Mouse (Mus musculus): ENCODE measurements around the gene Aldh1a2.
A peak's percentile ranks its signal among the peaks of the same experiment; 100 is the strongest.

The Aldh1a2 gene

DNA sequence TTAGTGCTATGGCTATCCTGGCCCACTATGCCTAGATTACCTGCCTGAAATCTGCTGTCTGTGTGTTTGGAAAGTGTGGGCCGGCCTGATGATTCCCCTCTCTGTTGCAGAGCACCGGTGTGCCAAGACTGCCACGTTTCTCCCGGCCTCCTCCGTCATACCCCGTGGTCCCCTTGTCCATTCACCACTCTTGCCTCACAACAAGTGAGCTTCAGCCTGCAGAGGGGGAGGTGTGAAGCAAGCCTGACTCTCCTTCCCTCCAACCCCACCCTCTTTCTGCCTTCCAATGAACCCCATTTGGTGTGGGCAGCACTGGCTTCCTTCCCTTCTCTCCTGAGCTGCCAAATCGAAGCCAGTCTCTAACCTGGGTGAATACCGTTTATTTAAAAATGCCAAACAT lies 79.9 kb downstream of the Aldh1a2 start:
- DNase-seq (ENCODE audit: low read depth, low spot score), result no peak
- H3K36me3 ChIP-seq (ENCODE audit: control insufficient read depth, insufficient read depth, low read length, poor library complexity, severe bottlenecking), result no peaks in the 10 kb centered on the region
- H3K27me3 ChIP-seq (ENCODE audit: control insufficient read depth, insufficient read depth, low read length, poor library complexity, severe bottlenecking), result no peaks in the 10 kb centered on the region

DNA sequence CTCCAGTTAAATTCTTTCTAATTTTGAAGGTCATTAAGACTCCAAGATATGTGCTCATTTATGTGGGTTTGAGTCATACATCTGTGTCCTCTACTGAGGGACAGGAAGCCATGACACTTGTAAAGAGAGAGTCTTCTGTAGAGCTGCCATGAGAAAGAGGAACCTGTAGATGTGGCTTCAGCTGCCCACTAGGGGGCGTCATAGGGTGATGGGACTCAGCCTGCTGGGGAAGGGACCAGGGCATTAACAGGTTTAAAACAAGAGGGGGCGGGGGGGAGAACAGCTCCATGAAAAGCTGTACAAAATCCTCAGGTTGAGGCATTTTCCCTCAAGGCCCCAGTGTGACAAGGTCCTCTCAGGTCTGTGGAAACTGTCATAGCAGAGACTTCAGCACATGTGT lies 88.0 kb downstream of the Aldh1a2 start:
- Histone ChIP-seq H3K27me3 (ENCODE audit: control insufficient read depth, insufficient read depth, low read length, poor library complexity, severe bottlenecking) (no peaks in the 10 kb centered on the region), H3K36me3 (ENCODE audit: control insufficient read depth, insufficient read depth, low read length, poor library complexity, severe bottlenecking) (no peaks in the 10 kb centered on the region)
- peak; percentile 13 for DNase-seq (ENCODE audit: low read depth, low spot score)

DNA sequence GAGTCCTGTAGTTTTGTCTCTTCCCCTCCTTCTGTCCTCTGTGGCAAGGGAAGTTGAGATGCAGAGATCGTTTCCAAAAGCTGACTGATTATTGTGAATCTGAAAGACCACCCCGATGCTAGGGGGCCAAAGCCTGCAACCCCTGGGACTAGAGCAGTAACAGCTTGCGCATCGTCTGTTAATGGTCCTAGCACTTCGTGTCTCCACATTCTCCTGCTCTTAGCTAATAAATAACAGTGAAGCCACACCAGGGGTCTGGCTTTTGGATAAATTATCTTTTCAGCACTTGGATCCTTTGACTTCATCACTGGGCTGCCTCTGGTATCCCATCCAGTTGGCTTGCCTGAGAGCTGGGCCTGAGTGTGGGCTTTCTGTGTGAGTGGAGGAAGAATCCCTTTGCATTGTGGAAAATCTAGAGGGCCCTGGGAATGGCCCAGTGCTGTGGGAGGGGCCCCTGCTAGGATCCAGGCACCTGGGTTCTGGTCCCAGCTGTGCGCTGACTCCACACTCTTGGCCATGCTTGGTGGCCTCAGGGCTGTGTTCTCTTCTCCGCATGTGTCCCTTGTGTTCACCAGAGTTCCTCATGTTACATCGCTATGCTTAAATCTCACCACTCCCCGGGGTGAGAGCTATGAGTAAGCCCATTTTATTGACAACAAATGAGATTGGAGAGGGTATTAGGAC lies 91.7 kb downstream of the Aldh1a2 start:
- no peaks in the 10 kb centered on the region for H3K36me3 ChIP-seq (ENCODE audit: control insufficient read depth, insufficient read depth, low read length, poor library complexity, severe bottlenecking)
- DNase-seq (ENCODE audit: low read depth, low spot score), result no peak
- H3K27me3 ChIP-seq (ENCODE audit: control insufficient read depth, insufficient read depth, low read length, poor library complexity, severe bottlenecking), result no peaks in the 10 kb centered on the region

DNA sequence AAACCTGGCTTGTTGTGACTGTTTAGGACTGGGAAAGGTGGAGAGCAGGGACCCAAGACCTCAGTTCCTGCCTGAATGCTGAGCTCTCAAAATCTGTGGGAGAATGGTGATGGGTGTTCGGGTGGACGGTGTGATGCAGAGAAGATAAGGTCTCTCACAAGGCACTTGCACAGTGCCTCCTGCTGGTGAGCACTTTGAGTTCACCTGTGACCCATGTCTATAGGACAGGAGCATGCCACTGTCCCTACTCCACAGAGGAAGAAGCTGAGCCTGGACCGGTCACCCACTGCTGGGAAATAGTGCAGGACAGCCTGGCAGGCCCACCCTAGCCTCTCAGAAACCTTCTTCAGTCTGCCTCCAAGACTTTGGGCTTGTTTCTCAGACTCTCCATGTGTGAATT lies 100.4 kb downstream of the Aldh1a2 start:
- peak; percentile 12 for DNase-seq (ENCODE audit: low read depth, low spot score)
- H3K36me3 ChIP-seq (ENCODE audit: control insufficient read depth, insufficient read depth, low read length, poor library complexity, severe bottlenecking), result no peaks in the 10 kb centered on the region
- no peaks in the 10 kb centered on the region for H3K27me3 ChIP-seq (ENCODE audit: control insufficient read depth, insufficient read depth, low read length, poor library complexity, severe bottlenecking)

DNA sequence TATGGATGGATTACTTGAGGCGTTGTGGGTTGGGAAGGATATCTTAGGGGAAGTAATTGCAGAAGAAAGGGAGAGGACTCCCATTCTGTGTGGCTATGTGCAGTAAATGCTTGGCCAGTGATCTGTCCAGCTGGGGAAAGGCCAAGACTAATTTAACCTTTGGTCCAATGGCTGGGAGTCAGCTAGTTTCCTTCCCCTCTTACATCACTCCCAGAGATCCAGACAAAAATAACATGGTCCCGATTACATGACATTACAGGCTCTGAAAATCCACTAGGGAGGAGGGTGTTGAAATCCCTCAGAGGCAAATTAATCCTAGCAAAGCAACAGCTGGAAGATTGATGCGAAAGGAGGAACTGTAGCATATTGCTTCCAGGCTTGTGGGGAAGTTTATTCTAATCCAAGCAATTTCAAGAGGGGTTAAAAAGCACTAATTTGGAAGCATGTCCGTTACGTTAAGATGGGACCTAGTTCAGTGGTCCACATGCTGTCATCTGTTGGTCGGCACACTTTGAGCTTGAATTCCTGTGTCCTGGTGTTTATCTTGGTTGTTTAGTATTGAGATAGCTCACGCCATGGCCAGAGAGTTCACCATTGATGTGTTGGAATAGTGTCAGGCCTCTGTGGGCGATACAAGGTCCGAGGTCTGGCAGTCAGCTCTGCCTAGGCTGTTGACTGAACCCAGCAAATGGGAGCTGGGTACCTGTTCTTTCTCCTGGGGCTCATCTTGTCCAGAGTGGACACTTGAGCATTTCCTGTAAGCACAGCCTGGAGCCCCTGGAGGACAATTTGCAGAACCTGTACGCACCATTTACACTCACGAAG lies 101.7 kb downstream of the Aldh1a2 start:
- no peak for DNase-seq (ENCODE audit: low read depth, low spot score)
- H3K27me3 ChIP-seq (ENCODE audit: control insufficient read depth, insufficient read depth, low read length, poor library complexity, severe bottlenecking), result no peaks in the 10 kb centered on the region
- H3K36me3 ChIP-seq (ENCODE audit: control insufficient read depth, insufficient read depth, low read length, poor library complexity, severe bottlenecking), result no peaks in the 10 kb centered on the region

DNA sequence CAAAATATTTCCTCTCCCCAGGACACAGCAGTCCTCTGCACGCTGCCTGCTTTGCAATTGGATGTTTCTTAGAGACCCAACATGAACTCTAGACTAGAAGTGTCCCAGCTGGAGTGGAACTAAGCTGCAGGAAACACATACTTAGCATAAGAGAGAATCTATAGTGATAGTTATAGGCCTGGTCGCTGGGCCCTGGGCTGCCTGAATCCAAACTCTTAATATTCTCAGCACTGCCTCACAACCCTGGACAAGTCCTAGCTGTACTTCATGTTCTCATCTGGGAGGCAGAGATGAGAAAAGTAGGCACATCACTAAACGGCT lies 102.3 kb downstream of the Aldh1a2 start:
- Histone ChIP-seq H3K27me3 (ENCODE audit: control insufficient read depth, insufficient read depth, low read length, poor library complexity, severe bottlenecking) (no peaks in the 10 kb centered on the region), H3K36me3 (ENCODE audit: control insufficient read depth, insufficient read depth, low read length, poor library complexity, severe bottlenecking) (no peaks in the 10 kb centered on the region)
- no peak for DNase-seq (ENCODE audit: low read depth, low spot score)

DNA sequence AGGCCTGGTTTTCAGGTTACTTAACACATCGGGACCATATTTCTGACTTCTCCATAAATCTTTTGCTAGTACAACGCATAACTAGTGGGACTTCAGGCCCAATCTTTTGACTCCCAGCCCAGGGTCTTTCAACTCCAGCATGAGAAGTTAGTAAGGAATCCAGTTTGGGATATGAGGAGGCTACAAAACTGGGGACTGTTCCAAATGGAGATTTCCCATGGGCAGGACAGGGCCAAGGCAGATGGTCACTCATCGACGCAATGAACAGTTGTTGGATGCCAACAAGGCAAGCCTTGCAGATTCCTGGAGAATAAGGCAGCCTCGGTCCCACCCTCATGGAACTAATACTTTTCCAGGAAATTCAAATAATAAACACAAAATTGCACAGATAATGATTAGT lies 104.2 kb downstream of the Aldh1a2 start:
- DNase-seq (ENCODE audit: low read depth, low spot score), result no peak
- Histone ChIP-seq H3K36me3 (ENCODE audit: control insufficient read depth, insufficient read depth, low read length, poor library complexity, severe bottlenecking) (no peaks in the 10 kb centered on the region), H3K27me3 (ENCODE audit: control insufficient read depth, insufficient read depth, low read length, poor library complexity, severe bottlenecking) (no peaks in the 10 kb centered on the region)

DNA sequence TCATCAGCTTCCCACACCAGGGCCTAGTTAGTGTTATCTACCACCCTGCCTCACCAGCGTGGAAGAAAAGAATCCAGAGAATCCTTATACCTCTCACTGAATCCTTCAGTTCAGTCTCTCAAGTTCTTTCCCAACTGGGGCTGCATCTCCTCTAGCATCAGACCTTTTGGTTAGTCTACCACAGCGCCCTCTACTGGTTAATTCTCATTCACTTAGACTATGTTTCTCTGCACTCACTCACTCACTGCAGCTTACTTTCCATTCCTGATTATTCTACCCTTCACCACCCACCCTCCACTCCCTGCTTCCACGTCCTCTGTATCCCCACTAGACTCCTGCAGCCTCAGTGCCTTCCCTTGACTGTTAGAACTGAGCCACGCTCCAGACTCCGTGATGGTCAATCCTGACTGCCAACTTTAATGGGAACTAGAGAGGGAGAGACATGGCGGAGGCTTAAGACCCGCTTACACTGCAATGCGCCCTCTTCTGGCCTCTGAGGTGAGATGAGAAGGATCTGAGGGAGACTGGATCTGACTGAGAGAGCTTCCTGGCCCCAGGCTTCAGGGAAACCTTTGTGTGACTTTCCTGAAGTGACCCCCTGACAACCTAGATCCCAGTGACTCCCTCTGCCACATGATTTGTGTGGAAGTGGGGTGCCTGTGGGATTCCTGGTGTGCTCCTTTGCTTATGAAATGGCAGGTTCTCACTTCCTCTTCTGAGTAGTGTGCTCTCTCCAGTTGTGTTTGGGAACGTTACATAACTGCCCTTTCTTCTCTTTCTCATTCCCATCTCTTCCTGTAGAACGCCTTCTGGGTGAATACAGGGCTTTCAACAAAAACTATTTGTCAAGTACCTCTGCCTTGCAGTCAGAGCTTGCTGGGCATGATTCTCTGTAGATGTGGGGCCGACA lies 104.9 kb downstream of the Aldh1a2 start:
- DNase-seq (ENCODE audit: low read depth, low spot score), result peak; percentile 29
- H3K36me3 ChIP-seq (ENCODE audit: control insufficient read depth, insufficient read depth, low read length, poor library complexity, severe bottlenecking), result no peaks in the 10 kb centered on the region

DNA sequence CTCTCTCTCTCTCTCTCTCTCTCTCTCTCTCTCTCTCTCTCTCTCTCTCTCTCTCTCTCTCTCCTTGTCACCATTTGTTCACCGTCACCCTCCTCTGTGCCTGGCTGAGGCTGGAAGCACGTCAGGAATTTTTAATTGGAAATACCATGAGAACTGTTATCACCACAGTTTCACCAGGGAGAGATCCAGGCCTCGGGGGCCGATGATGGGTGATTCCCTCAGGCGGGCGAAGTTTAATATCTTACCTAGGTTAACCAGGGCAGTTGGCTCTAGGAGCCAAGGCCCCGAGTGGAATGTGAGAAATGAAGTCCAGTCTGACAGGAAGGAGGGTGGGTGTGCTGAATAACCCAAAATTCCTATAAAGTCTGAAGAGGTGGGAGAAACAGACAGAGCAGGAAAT lies 105.8 kb downstream of the Aldh1a2 start:
- H3K36me3 ChIP-seq (ENCODE audit: control insufficient read depth, insufficient read depth, low read length, poor library complexity, severe bottlenecking), result no peaks in the 10 kb centered on the region
- no peaks in the 10 kb centered on the region for H3K27me3 ChIP-seq (ENCODE audit: control insufficient read depth, insufficient read depth, low read length, poor library complexity, severe bottlenecking)
- DNase-seq (ENCODE audit: low read depth, low spot score), result no peak

More for the DNA sequence above, 104.9 kb downstream of the Aldh1a2 start:
- H3K27me3 ChIP-seq (ENCODE audit: control insufficient read depth, insufficient read depth, low read length, poor library complexity, severe bottlenecking), result no peaks in the 10 kb centered on the region

DNA sequence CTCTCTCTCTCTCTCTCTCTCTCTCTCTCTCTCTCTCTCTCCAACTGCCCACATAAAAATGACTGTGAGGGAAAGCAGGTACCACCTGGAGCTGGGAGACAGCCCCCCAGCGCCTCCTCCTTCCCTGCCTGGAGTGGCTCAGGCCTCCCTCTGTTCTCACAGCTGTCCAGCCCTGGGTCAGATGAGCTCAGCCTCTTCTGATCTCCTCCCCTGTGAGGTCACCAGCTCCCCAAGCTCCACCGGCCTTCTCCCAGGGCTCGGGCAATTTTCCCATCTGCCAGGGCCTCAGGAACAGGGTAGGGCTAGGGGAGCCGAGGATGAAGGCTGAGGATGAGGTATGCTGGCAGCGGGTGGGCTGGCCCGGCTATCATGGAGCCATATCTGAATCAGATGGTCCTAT lies 106.3 kb downstream of the Aldh1a2 start:
- DNase-seq (ENCODE audit: low read depth, low spot score), result no peak
- no peaks in the 10 kb centered on the region for H3K27me3 ChIP-seq (ENCODE audit: control insufficient read depth, insufficient read depth, low read length, poor library complexity, severe bottlenecking)
- H3K36me3 ChIP-seq (ENCODE audit: control insufficient read depth, insufficient read depth, low read length, poor library complexity, severe bottlenecking), result no peaks in the 10 kb centered on the region

DNA sequence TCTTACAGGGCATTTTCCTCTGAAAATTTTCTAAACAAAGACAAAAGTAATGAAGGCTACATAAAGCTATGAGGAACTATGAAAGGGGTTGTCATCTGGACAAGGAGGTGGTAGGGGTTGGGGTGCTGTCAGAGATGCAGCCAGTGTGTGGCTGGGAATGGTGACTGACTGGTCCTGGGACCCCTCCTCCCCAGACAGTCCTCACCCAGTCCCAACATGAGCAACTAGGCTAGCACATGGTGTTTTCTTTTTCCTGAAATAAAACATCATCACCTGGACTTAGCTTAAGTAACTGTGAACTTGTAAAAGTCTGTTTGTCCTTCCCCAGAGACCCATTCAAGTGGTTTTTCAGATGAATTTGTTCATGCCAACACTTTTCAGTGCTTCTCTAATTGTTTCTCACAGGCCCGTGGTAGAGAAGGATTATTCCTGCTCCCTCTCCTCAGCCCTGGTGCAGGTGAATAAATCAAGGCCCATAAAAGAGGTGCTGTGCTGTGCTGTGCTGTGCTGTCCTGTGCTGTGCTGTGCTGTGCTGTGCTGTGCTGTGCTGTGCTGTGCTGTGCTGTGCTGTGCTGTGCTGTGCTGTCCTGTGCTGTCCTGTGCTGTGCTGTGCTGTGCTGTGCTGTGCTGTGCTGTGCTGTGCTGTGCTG lies 107.8 kb downstream of the Aldh1a2 start:
- no peak for DNase-seq (ENCODE audit: low read depth, low spot score)
- H3K27me3 ChIP-seq (ENCODE audit: control insufficient read depth, insufficient read depth, low read length, poor library complexity, severe bottlenecking), result no peaks in the 10 kb centered on the region
- H3K36me3 ChIP-seq (ENCODE audit: control insufficient read depth, insufficient read depth, low read length, poor library complexity, severe bottlenecking), result no peaks in the 10 kb centered on the region

DNA sequence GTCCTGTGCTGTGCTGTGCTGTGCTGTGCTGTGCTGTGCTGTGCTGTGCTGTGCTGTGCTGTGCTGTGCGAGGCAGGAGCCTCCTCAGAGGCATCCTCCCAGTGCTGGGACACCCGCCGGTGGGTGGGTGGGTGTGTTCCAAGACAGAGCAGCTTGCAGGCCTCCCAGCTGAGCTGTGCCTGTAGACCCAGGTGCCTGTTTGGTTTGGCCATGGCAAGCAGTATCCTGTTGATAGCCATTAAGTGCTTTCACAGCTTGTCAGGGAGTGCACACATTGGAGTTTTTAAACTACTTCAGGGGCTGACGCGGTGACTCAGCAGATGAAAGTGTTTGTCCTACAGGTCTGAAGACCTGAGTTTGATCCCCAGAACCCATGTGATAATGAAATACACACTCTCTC lies 108.5 kb downstream of the Aldh1a2 start:
- Histone ChIP-seq H3K27me3 (ENCODE audit: control insufficient read depth, insufficient read depth, low read length, poor library complexity, severe bottlenecking) (no peaks in the 10 kb centered on the region), H3K36me3 (ENCODE audit: control insufficient read depth, insufficient read depth, low read length, poor library complexity, severe bottlenecking) (no peaks in the 10 kb centered on the region)
- no peak for DNase-seq (ENCODE audit: low read depth, low spot score)

DNA sequence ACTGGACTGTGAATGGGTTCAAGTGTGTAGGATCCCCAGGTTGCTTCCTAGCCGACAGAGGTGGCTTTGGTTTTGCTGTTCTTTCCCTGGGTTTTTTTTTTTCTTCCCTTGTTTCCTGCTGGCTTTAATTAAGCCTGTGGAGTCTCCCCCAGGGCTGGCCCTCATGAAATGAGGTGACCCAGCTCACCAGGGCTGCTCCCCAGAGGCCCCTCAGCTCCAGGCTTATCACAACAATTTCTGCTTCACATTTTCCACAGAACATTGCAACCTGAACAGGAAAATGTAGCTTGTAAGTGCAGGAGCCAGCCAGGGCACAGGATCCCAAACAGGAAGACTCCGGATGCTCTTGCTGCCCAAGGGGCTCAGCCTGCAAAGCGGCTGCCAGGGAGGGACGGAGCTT lies 110.7 kb downstream of the Aldh1a2 start:
- DNase-seq (ENCODE audit: low read depth, low spot score), result no peak
- no peaks in the 10 kb centered on the region for H3K36me3 ChIP-seq (ENCODE audit: control insufficient read depth, insufficient read depth, low read length, poor library complexity, severe bottlenecking)
- no peaks in the 10 kb centered on the region for H3K27me3 ChIP-seq (ENCODE audit: control insufficient read depth, insufficient read depth, low read length, poor library complexity, severe bottlenecking)

DNA sequence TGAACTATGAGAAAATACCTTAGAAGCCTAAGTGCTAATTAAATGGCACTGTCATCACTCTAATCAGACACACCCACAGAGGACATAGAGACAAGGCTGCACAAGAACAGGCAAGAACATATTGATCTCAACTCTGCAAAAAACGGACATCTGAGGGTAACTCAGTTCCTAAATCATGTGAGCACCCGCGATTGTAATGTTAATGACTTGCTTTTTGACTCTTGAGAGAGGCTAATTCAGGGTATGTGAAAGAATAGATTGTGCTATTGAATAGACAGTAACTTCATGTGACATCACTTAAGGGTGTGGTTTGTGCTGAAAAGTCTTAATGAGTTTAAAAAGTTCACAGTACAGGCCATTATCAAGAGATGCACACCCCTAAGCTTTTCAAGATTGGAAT lies 116.1 kb downstream of the Aldh1a2 start:
- H3K27me3 ChIP-seq (ENCODE audit: control insufficient read depth, insufficient read depth, low read length, poor library complexity, severe bottlenecking), result no peaks in the 10 kb centered on the region
- no peak for DNase-seq (ENCODE audit: low read depth, low spot score)
- H3K36me3 ChIP-seq (ENCODE audit: control insufficient read depth, insufficient read depth, low read length, poor library complexity, severe bottlenecking), result no peaks in the 10 kb centered on the region

Data from splenic B cell, adult 2 months (primary cell).